In genomic region chr17:86506881-86507280, GRCm38 (mm10) we compare ENCODE assay signal across 9 mouse cellular contexts. TPM values are rescaled to one million over a fixed set of nuclear protein-coding genes. Genes with fewer than 3 reads are reported as not detected.
DNase-seq lines count a peak whose midpoint lies in the region; ATAC-seq and TF ChIP-seq lines count a peak whose summit lies in the region.
"Had no signal": no experiment of that assay in that cellular context is flagged by ENCODE, and none has a peak within 500 bp of the region (broad histone marks: within the 10 kb centered on the region; RNA-seq: fewer than 3 reads in every experiment).

No protein-coding gene starts in this region.

- H3K4me3 ChIP-seq in heart, embryonic 13.5 days = no peak overlapping the region
- no peak overlapping the region for H3K4me3 ChIP-seq in liver, adult 2 months (ENCODE audit: insufficient read depth, low read depth, low read length)
- H3K4me3 ChIP-seq in liver, embryonic 12.5 days = no peak overlapping the region
- H3K4me3 ChIP-seq in embryonic facial prominence, embryonic 10.5 days = no peak overlapping the region
- H3K4me3 ChIP-seq in limb, embryonic 10.5 days = no peak overlapping the region

- intact Hi-C loops in heart, postnatal 36 days (cut with DNase I) = no loop called here

- WGBS in heart, embryonic 13.5 days = 56% methylated on average over 5 of the region's 5 CpGs
- WGBS in liver, adult 2 months = 81% methylated on average over 5 of the region's 5 CpGs
- WGBS in liver, embryonic 12.5 days (ENCODE audit: insufficient replicate concordance) = 38% methylated on average over 5 of the region's 5 CpGs
- 63% methylated on average over 5 of the region's 5 CpGs for WGBS in embryonic facial prominence, embryonic 10.5 days
- WGBS in limb, embryonic 10.5 days = 78% methylated on average over 5 of the region's 5 CpGs

- ATAC-seq in heart, embryonic 13.5 days (ENCODE audit: extremely low read depth, insufficient number of reproducible peaks, low FRiP score, low TSS enrichment) = no peak
- no peak for ATAC-seq in liver, embryonic 12.5 days
- ATAC-seq: CD4-positive, CD25-positive, alpha-beta regulatory T cell, adult 4 months had no signal

- no peaks in the 10 kb centered on the region for H3K9me3 ChIP-seq in heart, embryonic 13.5 days
- no peaks in the 10 kb centered on the region for H3K9me3 ChIP-seq in liver, embryonic 12.5 days (replicated peaks)
- no peaks in the 10 kb centered on the region for H3K9me3 ChIP-seq in embryonic facial prominence, embryonic 10.5 days
- no peaks in the 10 kb centered on the region for H3K9me3 ChIP-seq in limb, embryonic 10.5 days (replicated peaks)

- no peak for DNase-seq in heart, postnatal 36 days
- DNase-seq in liver, adult 2 months (ENCODE audit: extremely low read depth, low read depth, low spot score) = no peak
- DNase-seq in embryonic facial prominence, embryonic 10.5 days (ENCODE audit: low spot score) = no peak
- DNase-seq in limb, embryonic 10.5 days (ENCODE audit: low spot score) = no peak
- DNase-seq in urinary bladder, postnatal 25 days (ENCODE audit: low spot score) = no peak
- no peak for DNase-seq in c-Kit-positive CD71-positive TER-119-positive erythroid progenitor cells, embryonic 14.5 days (ENCODE audit: low spot score)

- no peak for TF ChIP-seq CTCF in liver, adult 2 months (IDR thresholded peaks at IDR 0.05; ENCODE audit: low read depth, low read length)

- peaks cover 37% of the 10 kb centered on the region for H3K4me1 ChIP-seq in heart, embryonic 13.5 days
- peaks cover 13% of the 10 kb centered on the region for H3K4me1 ChIP-seq in liver, adult 2 months (ENCODE audit: control insufficient read depth, insufficient read depth, low read length)
- H3K4me1 ChIP-seq in liver, embryonic 12.5 days = no peaks in the 10 kb centered on the region
- peaks cover 14% of the 10 kb centered on the region for H3K4me1 ChIP-seq in embryonic facial prominence, embryonic 10.5 days
- peaks cover 14% of the 10 kb centered on the region for H3K4me1 ChIP-seq in limb, embryonic 10.5 days

- no peak for TF ChIP-seq POLR2A in liver, adult 2 months (IDR thresholded peaks at IDR 0.05; ENCODE audit: extremely low read depth, insufficient read depth, low read length)

- no peaks in the 10 kb centered on the region for H3K79me2 ChIP-seq in liver, adult 2 months (ENCODE audit: control insufficient read depth, insufficient read depth, low read length)

- 0 out of 2 replicates have a peak overlapping the region, but pooled peaks have one; percentile 3 for H3K4me2 ChIP-seq in heart, embryonic 13.5 days
- H3K4me2 ChIP-seq in liver, embryonic 12.5 days = no peak overlapping the region

- H3K9ac ChIP-seq in heart, embryonic 13.5 days = no peak overlapping the region
- 0 out of 2 replicates have a peak overlapping the region, but pooled peaks have one; percentile 6 for H3K9ac ChIP-seq in liver, adult 2 months (ENCODE audit: low read depth, low read length)
- H3K9ac ChIP-seq in liver, embryonic 12.5 days = no peak overlapping the region

- H3K27me3 ChIP-seq in heart, embryonic 13.5 days (replicated peaks) = no peaks in the 10 kb centered on the region
- no peaks in the 10 kb centered on the region for H3K27me3 ChIP-seq in liver, adult 2 months (ENCODE audit: control insufficient read depth, insufficient read depth, low read length)
- no peaks in the 10 kb centered on the region for H3K27me3 ChIP-seq in liver, embryonic 12.5 days (replicated peaks)
- H3K27me3 ChIP-seq in embryonic facial prominence, embryonic 10.5 days (replicated peaks; ENCODE audit: low read depth, poor library complexity, severe bottlenecking) = no peaks in the 10 kb centered on the region
- H3K27me3 ChIP-seq in limb, embryonic 10.5 days (ENCODE audit: low read depth, poor library complexity, severe bottlenecking) = no peaks in the 10 kb centered on the region

- peak overlapping the region; percentile 82 for H3K27ac ChIP-seq in heart, embryonic 13.5 days (replicated peaks)
- peak overlapping the region; percentile 62 for H3K27ac ChIP-seq in liver, adult 2 months (replicated peaks; ENCODE audit: insufficient read depth, low read depth, low read length)
- no peak overlapping the region for H3K27ac ChIP-seq in liver, embryonic 12.5 days
- peak overlapping the region; percentile 37; the same call in 1 of the 2 replicates for H3K27ac ChIP-seq in embryonic facial prominence, embryonic 10.5 days (replicated peaks)
- peak overlapping the region; percentile 43; the same call in 1 of the 2 replicates for H3K27ac ChIP-seq in limb, embryonic 10.5 days

- peaks cover 3% of the 10 kb centered on the region; the same call in 1 of the 2 replicates for H3K36me3 ChIP-seq in heart, embryonic 13.5 days
- H3K36me3 ChIP-seq in liver, adult 2 months (ENCODE audit: control insufficient read depth, insufficient read depth, low read length) = no peaks in the 10 kb centered on the region
- H3K36me3 ChIP-seq in liver, embryonic 12.5 days = no peaks in the 10 kb centered on the region
- no peaks in the 10 kb centered on the region for H3K36me3 ChIP-seq in embryonic facial prominence, embryonic 10.5 days (replicated peaks)
- H3K36me3 ChIP-seq in limb, embryonic 10.5 days = no peaks in the 10 kb centered on the region

RNA-seq across cellular contexts. Expression of gene Gm10309, which starts 1.8 kb away (rescaled TPM):
- 0.25 and 0.36 TPM in 2 replicates for polyA plus RNA-seq in heart, embryonic 13.5 days (2015; fragmentation: Nextera tagmentation; extraction: Ambion mirVana)
- total RNA-seq in heart, postnatal 36 days (2021) = under 1 TPM in 1 of 2 experiments, not detected in 1; 0.16 TPM
- 0.07 TPM in 1 of 2 replicates, not detected in the other for total RNA-seq in liver, adult 2 months (2014; rRNA removed)
- polyA plus RNA-seq in liver, adult 2 months (2012; rRNA removed) = not detected in 2 replicates
- 0.07 and 0.11 TPM in 2 replicates for polyA plus RNA-seq in liver, embryonic 12.5 days (2016; fragmentation: Nextera tagmentation; extraction: Ambion mirVana)
- polyA plus RNA-seq in embryonic facial prominence, embryonic 10.5 days (2016; fragmentation: Nextera tagmentation; extraction: Ambion mirVana) = 0.10 and 0.29 TPM in 2 replicates
- 0.16 TPM in 2 replicates for polyA plus RNA-seq in limb, embryonic 10.5 days (2016; fragmentation: Nextera tagmentation; extraction: Ambion mirVana)
